Mouse (Mus musculus): Measurements from ENCODE around the gene Hist1h4b. TPM values are rescaled to one million over a fixed set of nuclear protein-coding genes. Genes with fewer than 3 reads are reported as not detected.
"Not testable (repeated sequence)": the region's sequence is repeated elsewhere in the genome, so short reads cannot be mapped to it uniquely, and the experiment has no call there.

The Hist1h4b gene
- 9.3 and 36.7 TPM in 2 replicates for total RNA-seq (2017)

GRCm38 (mm10) chr13:23756790-23757189, at the start of gene Hist1h4b:
Gene Hist1h4b, plus strand, starts transcription at chr13:23757013.
- peak; percentile 52 for ATAC-seq (ENCODE audit: extremely low read depth, insufficient number of reproducible peaks, low FRiP score, poor library complexity, severe bottlenecking)

DNA sequence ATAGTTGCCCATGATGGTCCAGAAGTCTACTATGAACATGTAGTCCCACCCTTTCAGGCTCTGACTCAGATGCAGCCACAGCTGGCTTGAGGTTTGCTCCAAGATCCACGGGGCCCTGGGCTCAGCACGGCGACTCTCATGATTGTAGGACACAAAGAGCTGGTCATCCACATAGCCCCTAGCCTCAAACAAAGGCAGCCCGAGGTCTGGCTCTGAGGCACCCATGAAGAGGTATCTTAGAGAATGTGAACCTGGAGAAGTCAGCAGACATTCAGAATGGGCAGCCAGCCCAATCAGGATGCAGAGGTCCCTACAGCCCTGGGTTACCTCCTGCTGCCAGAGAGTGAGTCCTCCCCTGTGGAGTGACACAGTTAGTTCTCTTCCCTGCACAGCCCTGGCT, 48.8 kb upstream of the Hist1h4b start:
- ATAC-seq (ENCODE audit: extremely low read depth, insufficient number of reproducible peaks, low FRiP score, poor library complexity, severe bottlenecking), result no peak

DNA sequence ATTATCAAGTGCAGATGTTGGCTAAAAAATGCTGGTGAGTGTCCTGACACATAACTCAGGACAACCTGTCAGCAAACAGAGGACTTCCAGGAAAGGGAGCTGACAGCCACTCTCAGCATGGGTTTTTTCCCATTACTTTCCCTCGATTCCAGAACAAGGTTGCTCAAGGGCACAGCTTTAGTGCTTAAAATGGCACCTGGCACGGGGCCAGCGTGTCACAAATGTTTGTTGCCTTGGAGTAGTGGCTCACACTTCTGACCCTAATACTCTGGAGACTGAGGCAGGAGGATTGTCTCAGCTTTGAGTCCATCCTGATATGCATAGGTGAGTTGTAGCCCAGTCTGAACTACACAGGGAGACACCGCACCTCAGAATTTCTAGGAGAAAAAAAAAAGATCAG, 48.2 kb upstream of the Hist1h4b start:
- ATAC-seq (ENCODE audit: extremely low read depth, insufficient number of reproducible peaks, low FRiP score, poor library complexity, severe bottlenecking), result no peak

- peak; percentile 9; the same call in 1 of the 2 replicates for ATAC-seq (ENCODE audit: extremely low read depth, insufficient number of reproducible peaks, low FRiP score, poor library complexity, severe bottlenecking)
Observed at GRCm38 (mm10) chr13:23709714-23710373, 47.0 kb upstream of the Hist1h4b start.

DNA sequence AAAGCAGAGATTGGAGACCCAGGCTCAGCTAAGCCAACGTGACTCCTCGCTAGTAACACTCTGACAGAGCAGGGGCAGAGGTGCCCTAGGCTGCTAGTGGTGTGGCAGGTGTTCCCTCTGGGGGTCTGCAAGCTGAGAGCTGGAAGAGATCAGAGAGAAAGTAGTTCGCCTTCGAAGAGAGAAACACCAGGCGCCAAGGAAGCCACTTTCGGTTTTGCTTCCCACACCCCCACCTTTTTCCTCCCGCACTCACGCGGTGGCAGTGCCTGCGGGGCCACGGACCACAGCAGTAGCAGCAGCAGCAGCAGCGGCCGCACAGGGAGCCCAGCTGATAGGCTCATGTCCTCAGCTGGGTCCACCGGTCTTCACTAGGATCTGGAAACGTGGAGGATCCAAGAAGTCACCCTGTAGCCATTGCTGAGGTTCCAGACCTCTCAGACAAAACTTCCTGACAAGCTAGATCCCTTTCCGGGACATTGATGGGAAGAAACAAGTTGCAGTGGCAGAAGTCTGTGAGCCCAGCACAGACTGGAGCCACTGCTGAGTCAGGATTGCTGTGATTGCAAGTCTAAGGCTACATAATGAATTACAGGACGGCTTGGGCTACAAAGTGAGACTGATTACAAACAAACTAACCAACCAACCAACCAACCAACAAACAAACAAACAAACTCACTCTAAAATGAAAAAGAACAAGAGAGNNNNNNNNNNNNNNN, 46.3 kb upstream of the Hist1h4b start, which contains the start of gene Hfe:
Gene Hfe (minus strand): TSS at position 481 of the 716 bp plus-strand sequence.
- ATAC-seq (ENCODE audit: extremely low read depth, insufficient number of reproducible peaks, low FRiP score, poor library complexity, severe bottlenecking), result peak; percentile 75

DNA sequence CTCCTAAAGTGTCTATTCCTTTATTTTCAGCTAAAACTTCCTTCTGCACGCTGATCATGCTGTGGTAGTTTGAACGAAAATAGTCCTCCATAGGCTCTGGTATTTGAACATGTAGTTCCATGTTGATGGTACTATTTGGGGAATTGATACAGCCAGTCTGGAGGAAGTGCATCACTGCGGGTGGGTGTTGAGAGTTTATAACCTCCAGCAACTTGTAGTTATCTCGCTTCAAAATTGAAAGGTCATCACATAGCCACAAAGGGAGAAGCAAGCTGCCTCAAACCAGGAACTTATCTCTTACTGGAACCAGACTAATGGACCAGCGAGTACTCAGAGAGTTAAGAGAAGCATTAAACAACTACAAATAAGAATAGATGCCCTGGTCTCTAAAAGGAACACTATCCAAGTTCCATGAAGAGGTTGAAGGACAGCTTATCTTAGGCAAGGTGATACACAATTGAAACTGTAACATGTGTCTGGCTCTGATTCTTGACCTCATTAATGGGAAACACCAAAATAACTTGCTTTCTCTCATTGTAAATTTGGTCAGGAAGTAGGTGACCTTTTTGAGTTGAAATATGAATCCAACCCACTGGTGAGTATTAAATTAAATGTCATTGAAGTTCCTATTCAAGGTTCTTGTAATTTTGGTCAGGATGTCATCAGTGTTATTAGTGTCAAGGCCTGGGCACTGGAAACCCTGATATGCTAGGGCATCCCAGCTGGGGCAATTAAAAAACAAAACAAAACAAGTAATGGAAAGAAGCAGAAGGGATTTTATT, 40.4 kb upstream of the Hist1h4b start:
- no peak for ATAC-seq (ENCODE audit: extremely low read depth, insufficient number of reproducible peaks, low FRiP score, poor library complexity, severe bottlenecking)

GRCm38 (mm10) chr13:23717176-23717575, 39.6 kb upstream of the Hist1h4b start:
- ATAC-seq (ENCODE audit: extremely low read depth, insufficient number of reproducible peaks, low FRiP score, poor library complexity, severe bottlenecking), result no peak

DNA sequence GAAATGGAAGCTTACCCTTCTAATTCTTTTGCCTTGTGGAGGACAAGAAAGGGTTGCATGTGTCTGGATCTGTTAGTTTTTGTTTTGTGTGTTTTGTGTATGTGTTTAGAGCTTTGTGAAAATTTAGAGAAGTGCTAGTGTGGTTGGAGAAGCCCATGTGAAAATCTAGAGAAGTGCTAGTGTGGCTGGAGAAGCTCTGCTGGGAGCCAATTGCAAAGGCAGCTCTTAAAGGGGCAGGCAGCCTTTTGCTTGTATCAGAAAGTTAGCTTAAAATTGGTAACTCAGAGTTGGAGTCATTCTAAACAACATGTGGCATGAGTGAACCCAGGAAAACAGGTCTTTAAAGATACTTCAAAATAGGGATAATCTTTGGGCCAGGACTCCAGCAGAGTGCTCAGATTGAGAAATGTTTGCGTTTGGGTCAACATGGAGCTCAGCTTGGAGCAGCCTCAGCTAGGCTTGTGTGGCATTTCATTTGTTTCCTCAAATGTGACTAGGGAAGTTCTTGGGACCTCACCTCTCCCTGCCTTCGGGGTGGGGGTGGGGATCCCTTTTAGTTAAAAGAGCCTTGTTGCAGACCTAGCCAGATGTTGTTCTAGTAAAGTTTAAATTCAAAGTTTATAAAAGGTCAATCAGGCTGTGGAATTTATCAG, 39.1 kb upstream of the Hist1h4b start:
- not testable (repeated sequence) for ATAC-seq (ENCODE audit: extremely low read depth, insufficient number of reproducible peaks, low FRiP score, poor library complexity, severe bottlenecking)

DNA sequence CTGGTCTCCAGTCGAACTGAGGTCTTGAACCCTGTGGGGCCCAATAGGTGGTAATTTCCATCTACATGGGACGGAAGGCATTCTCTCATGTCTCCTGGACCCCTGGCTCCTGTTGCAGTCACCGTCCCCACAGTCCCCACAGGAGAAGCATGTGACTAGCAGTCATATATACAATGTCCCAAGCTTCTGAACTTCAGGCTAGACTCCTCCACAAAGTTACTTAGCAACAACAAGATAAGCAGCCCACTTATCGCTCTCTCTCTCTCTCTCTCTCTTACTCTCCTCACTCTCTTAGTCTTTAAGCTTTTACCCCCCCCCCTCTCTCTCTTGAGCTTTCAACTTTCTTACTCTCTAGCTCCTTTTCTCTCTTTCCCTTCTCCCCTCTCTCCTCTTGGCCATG, 32.6 kb upstream of the Hist1h4b start:
- ATAC-seq (ENCODE audit: extremely low read depth, insufficient number of reproducible peaks, low FRiP score, poor library complexity, severe bottlenecking), result no peak

- no peak for ATAC-seq (ENCODE audit: extremely low read depth, insufficient number of reproducible peaks, low FRiP score, poor library complexity, severe bottlenecking)
Observed at GRCm38 (mm10) chr13:23725213-23725612, 31.6 kb upstream of the Hist1h4b start.

DNA sequence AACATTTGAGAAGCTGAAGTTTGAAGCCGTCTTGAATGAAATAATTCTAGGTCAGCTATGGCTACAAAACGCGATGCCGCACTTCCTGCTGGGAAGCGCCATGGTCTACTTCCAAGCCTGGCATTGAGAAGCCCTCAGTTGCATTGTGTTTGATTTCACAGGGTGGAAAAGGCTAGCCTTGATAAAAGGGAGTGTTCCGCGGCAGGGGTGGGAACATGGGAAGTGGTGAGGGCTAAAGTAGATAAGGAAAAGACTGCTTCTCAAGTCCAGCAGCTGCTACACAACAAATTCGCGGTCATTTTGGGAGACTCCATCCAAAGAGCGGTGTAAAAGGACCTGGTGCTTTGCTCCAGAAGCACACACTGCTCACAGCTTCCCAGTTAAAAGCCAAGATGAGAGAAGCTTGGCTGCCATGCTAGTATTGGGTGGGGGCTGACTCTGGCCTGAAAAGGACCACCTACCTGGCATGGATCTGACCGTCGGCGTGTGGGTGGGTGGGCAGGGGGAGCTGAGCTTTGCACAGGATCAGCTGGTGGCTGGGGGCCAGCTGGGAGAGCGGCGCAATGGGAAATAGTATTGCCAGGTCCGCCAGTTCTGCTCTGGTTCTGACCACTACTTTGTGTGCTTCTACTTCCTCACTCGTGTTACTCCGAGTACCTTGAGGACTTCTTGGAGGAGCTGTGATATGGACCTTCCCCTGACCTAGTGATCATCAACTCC, 28.2 kb upstream of the Hist1h4b start:
- ATAC-seq (ENCODE audit: extremely low read depth, insufficient number of reproducible peaks, low FRiP score, poor library complexity, severe bottlenecking), result no peak

GRCm38 (mm10) chr13:23729192-23729525, 27.7 kb upstream of the Hist1h4b start:
- ATAC-seq (ENCODE audit: extremely low read depth, insufficient number of reproducible peaks, low FRiP score, poor library complexity, severe bottlenecking), result no peak

DNA sequence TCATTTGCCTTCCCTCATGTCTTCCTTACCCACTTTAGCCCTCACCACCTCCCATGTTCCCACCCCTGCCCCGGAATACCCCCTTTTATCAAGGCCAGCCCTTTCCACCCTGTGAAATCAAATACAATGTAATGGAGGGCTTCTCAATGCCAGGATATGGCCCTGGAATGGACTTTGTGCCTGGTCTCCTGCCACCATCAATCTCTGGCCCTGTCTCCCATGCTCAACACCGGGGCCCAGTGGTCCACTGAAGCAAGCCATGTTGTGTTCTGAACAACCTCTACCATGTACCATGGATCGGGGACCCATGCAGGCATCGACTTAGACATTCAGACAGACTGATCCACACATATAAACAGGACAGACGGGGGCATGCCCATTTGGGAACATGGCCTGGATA, 27.1 kb upstream of the Hist1h4b start:
- no peak for ATAC-seq (ENCODE audit: extremely low read depth, insufficient number of reproducible peaks, low FRiP score, poor library complexity, severe bottlenecking)

- no peak for ATAC-seq (ENCODE audit: extremely low read depth, insufficient number of reproducible peaks, low FRiP score, poor library complexity, severe bottlenecking)
Observed at GRCm38 (mm10) chr13:23730479-23730878, 26.3 kb upstream of the Hist1h4b start.

DNA sequence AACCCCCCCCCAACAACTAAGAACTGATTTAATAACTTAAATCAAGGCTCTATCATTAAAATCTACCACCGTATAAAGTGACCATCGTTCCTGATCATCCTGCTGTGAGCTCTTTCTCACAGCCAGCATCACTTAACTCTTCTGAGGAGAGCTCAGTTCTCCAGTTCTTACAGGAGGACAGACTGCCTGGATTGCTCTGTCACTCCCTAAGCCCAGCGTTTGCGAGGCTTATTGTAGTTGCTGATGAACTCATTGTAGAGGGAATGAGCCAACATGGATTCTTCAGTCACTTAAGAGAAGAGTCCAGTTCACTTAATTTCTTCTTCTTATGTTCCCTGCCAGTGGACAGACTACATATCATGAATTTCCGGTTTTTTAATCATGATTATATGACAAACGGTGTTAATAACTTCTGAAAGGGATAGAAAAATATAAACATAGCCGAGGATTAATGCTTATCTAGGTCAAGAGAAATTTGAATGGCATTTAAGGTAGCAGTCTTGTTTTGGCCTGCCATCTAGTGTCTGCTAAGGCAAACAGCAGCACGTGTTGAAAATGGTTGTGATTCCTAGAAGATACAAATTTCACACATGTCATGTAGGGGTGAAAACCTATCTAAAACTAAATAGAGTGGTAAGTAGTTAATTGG, 24.5 kb upstream of the Hist1h4b start:
- peak; percentile 84 for ATAC-seq (ENCODE audit: extremely low read depth, insufficient number of reproducible peaks, low FRiP score, poor library complexity, severe bottlenecking)

DNA sequence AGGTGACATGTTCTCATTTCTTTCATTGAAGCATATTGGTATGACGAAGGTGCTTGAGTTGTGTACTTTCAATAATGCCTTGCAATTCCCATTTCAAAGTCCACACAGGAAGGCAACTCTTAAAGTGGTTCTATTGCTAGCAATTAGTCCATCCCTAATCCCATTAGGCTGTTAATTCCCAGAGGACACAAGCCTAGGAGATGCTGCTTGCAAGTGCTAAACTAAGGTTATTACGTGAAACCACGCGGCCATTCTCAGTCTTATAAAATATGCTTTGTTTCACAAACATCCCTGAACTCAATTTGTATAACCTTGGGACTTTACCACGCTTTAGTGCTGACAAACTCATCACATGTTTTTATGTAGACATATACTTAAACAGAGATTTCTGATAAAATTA, 19.7 kb upstream of the Hist1h4b start:
- no peak for ATAC-seq (ENCODE audit: extremely low read depth, insufficient number of reproducible peaks, low FRiP score, poor library complexity, severe bottlenecking)

DNA sequence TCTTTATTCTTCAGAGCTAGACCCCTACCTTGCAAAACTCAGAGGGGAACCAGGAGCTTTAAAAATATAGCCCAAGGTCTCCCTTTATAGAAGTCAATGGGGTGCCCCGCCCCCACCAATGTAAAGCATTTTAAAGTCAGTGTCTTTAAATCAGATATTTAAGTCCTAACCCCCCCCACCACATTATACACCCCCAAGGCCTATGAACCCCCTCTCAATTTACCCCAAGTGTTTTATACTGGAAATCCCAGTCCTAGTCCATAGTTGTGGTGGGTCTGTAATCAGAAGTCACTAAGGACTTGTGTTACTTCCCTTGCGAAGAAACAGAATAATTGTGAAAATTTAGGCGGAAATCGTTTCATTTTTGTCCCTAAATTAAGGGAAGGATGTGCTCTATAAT, 18.8 kb upstream of the Hist1h4b start:
- no peak for ATAC-seq (ENCODE audit: extremely low read depth, insufficient number of reproducible peaks, low FRiP score, poor library complexity, severe bottlenecking)

DNA sequence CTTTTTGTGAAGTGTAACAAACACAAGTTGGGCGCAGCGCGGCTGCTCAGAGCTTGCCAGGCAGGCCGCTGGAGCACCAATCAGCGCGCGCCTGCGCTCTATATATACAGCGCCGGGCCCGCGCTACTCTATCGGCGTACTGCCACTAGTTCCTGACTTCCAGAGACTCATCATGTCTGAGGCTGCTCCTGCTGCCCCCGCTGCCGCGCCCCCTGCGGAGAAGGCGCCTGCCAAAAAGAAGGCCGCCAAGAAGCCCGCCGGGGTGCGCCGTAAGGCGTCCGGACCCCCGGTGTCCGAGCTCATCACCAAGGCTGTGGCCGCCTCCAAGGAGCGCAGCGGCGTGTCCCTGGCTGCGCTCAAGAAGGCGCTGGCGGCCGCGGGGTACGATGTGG, 18.1 kb upstream of the Hist1h4b start, which contains the start of gene Hist1h1c:
Gene Hist1h1c (plus strand): TSS at position 132 of the 392 bp plus-strand sequence.
- ATAC-seq (ENCODE audit: extremely low read depth, insufficient number of reproducible peaks, low FRiP score, poor library complexity, severe bottlenecking), result peak; percentile 76

Measured in neutrophil, adult 5-6 weeks (primary cell).